ENCODE assay signal across 23 mouse cellular contexts in genomic region chr6:94858121-94858621, GRCm38 (mm10).
DNase-seq lines count a peak whose midpoint lies in the region; ATAC-seq and TF ChIP-seq lines count a peak whose summit lies in the region.
"Had no signal": no experiment of that assay in that cellular context is flagged by ENCODE, and none has a peak within 500 bp of the region (broad histone marks: within the 10 kb centered on the region; RNA-seq: fewer than 3 reads in every experiment).

No protein-coding gene starts in this region.

- no peak overlapping the region for H3K4me2 ChIP-seq in embryonic facial prominence, embryonic 13.5 days
- H3K4me2 ChIP-seq in hindbrain, embryonic 14.5 days (replicated peaks), result no peak overlapping the region
- H3K4me2 ChIP-seq: forebrain, embryonic 12.5 days; heart, embryonic 12.5 days; limb, embryonic 13.5 days; liver, embryonic 15.5 days had no signal

- TF ChIP-seq CTCF in lung, adult 2 months (IDR thresholded peaks at IDR 0.05; ENCODE audit: insufficient read depth, low read length), result no peak

- no peak for TF ChIP-seq POLR2A in lung, adult 2 months (IDR thresholded peaks at IDR 0.05; ENCODE audit: borderline replicate concordance, extremely low read depth, low read depth, low read length)

- ATAC-seq in embryonic facial prominence, embryonic 13.5 days (ENCODE audit: insufficient number of reproducible peaks, insufficient read depth, low FRiP score, low TSS enrichment, low read depth), result no peak
- peak; percentile 84 for ATAC-seq in megakaryocyte progenitor cell, adult 5-6 weeks (replicated peaks; ENCODE audit: poor library complexity)
- ATAC-seq in hindbrain, embryonic 14.5 days (ENCODE audit: low FRiP score), result no peak
- ATAC-seq: CD4-positive, CD25-positive, alpha-beta regulatory T cell, adult 4 months; hindbrain, embryonic 16.5 days had no signal

- H3K4me1 ChIP-seq in lung, adult 2 months (ENCODE audit: control insufficient read depth, insufficient read depth, low read length), result no peaks in the 10 kb centered on the region
- peaks cover 14% of the 10 kb centered on the region for H3K4me1 ChIP-seq in embryonic facial prominence, embryonic 13.5 days
- H3K4me1 ChIP-seq in hindbrain, embryonic 14.5 days (replicated peaks; ENCODE audit: control insufficient read depth, insufficient read depth, low read length), result no peaks in the 10 kb centered on the region
- H3K4me1 ChIP-seq: forebrain, embryonic 12.5 days; liver, embryonic 15.5 days had no signal

- H3K9ac ChIP-seq in embryonic facial prominence, embryonic 13.5 days, result no peak overlapping the region
- no peak overlapping the region for H3K9ac ChIP-seq in hindbrain, embryonic 14.5 days
- H3K9ac ChIP-seq: forebrain, embryonic 12.5 days; heart, embryonic 12.5 days; limb, embryonic 13.5 days; liver, embryonic 15.5 days had no signal

- H3K27ac ChIP-seq in embryonic facial prominence, embryonic 13.5 days, result peak overlapping the region; percentile 48; the same call in 1 of the 2 replicates
- no peak overlapping the region for H3K27ac ChIP-seq in hindbrain, embryonic 14.5 days
- H3K27ac ChIP-seq: forebrain, embryonic 12.5 days; left cerebral cortex, adult 2 months; limb, embryonic 13.5 days; liver, embryonic 15.5 days; stomach, postnatal 0 days had no signal

- H3K4me3 ChIP-seq in lung, adult 2 months (replicated peaks; ENCODE audit: extremely low read depth, low read depth, low read length), result no peak overlapping the region
- no peak overlapping the region for H3K4me3 ChIP-seq in embryonic facial prominence, embryonic 13.5 days
- no peak overlapping the region for H3K4me3 ChIP-seq in hindbrain, embryonic 14.5 days (replicated peaks; ENCODE audit: low read length)
- H3K4me3 ChIP-seq: forebrain, embryonic 12.5 days; heart, embryonic 12.5 days; left cerebral cortex, adult 2 months; limb, embryonic 13.5 days; liver, embryonic 15.5 days had no signal

- no peaks in the 10 kb centered on the region for H3K36me3 ChIP-seq in embryonic facial prominence, embryonic 13.5 days
- H3K36me3 ChIP-seq in hindbrain, embryonic 14.5 days (replicated peaks; ENCODE audit: control insufficient read depth, insufficient read depth), result no peaks in the 10 kb centered on the region
- H3K36me3 ChIP-seq: forebrain, embryonic 12.5 days; heart, embryonic 12.5 days; limb, embryonic 13.5 days; liver, embryonic 15.5 days had no signal

- WGBS in lung, adult 2 months, result 58% methylated on average over 5 of the region's 5 CpGs
- 46% methylated on average over 5 of the region's 5 CpGs for WGBS in embryonic facial prominence, embryonic 13.5 days
- 84% methylated on average over 5 of the region's 5 CpGs for WGBS in hindbrain, embryonic 14.5 days

- no peaks in the 10 kb centered on the region for H3K27me3 ChIP-seq in embryonic facial prominence, embryonic 13.5 days
- H3K27me3 ChIP-seq in hindbrain, embryonic 14.5 days (ENCODE audit: control insufficient read depth, insufficient read depth, low read length), result no peaks in the 10 kb centered on the region
- H3K27me3 ChIP-seq: forebrain, embryonic 12.5 days; limb, embryonic 13.5 days; liver, embryonic 15.5 days had no signal

- no peaks in the 10 kb centered on the region for H3K9me3 ChIP-seq in embryonic facial prominence, embryonic 13.5 days
- H3K9me3 ChIP-seq in hindbrain, embryonic 14.5 days (ENCODE audit: control insufficient read depth, low read length), result no peaks in the 10 kb centered on the region
- H3K9me3 ChIP-seq: forebrain, embryonic 12.5 days; heart, embryonic 12.5 days; limb, embryonic 13.5 days; liver, embryonic 15.5 days had no signal

- DNase-seq in lung, postnatal 36 days, result peak; percentile 4
- DNase-seq in lung, adult 2 months, result no peak
- peak; percentile 64 for DNase-seq in B cell, adult 2 months
- no peak for DNase-seq in embryo, embryonic 10 days (ENCODE audit: low spot score)
- no peak for DNase-seq in layer of hippocampus, adult 9-10 months (ENCODE audit: low spot score)
- DNase-seq in hindbrain, embryonic 14.5 days (ENCODE audit: low spot score), result no peak
- DNase-seq: adrenal gland, adult 2 months; cerebellum, adult 11 months; cerebellum, postnatal 25 days; gastrocnemius, postnatal 14 days; kidney, adult 2 months; lung, postnatal 10 days; thymus, postnatal 14 days had no signal

Comparison
In these comparisons a context has a peak if more than half of its experiments do, and no peak if none do; other contexts are left out.
1. DNase-seq: peak in lung, postnatal 36 days (single experiment) and B cell, adult 2 months (2 of 2); none in lung, adult 2 months (single experiment), embryo, embryonic 10 days (single experiment), layer of hippocampus, adult 9-10 months (single experiment) and hindbrain, embryonic 14.5 days (single experiment).